Mouse (Mus musculus): ENCODE results near the gene Cxcl2. TPM values are rescaled to one million over a fixed set of nuclear protein-coding genes. Genes with fewer than 3 reads are reported as not detected.

The Cxcl2 gene
- total and polyA plus RNA-seq, 3 experiments, result 0.35 to 1.9 TPM; not detected in 1

DNA sequence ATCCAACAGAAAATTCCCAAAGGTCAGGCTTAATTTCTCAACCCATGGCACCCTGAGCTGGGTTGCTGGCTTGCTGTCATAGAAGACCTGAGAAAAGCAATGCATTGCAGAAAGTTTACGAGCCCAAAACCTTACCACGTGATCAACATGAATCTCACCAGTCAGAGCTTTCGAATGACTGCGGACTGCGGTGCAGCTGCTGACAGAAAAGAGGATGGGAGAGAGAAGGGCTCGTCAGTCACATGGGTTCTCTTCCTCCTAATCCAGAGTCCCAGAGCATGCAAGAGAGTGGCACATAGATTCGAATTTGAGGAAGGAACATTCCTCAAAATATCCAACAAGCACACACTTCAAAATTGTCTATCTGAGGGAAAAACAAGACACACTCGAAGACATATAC is 9.4 kb upstream of the Cxcl2 start:
- DNase-seq, result no peak

- no peak for DNase-seq
Measured at GRCm38 (mm10) chr5:90897429-90897828, 6.2 kb upstream of the Cxcl2 start.

DNA sequence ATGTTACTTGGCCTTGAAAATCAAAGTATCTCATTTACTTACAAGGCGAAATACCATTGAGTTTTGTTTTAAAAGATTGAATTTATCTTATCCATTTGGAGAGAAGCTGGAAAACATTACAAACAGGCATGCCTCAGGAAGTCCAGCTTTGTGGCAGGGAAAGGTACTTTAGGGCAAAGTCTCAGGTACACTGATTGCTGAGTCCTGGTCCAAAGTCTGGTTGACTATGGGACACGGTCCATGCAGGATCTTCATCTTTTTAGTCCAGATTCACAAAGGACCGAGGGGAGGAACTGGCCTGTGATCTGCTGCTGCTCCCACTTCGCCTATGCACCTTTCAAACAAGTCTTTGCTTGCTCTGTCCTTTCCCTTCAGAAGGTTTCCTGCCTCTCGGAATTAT is 4.4 kb upstream of the Cxcl2 start:
- DNase-seq, result no peak

DNA sequence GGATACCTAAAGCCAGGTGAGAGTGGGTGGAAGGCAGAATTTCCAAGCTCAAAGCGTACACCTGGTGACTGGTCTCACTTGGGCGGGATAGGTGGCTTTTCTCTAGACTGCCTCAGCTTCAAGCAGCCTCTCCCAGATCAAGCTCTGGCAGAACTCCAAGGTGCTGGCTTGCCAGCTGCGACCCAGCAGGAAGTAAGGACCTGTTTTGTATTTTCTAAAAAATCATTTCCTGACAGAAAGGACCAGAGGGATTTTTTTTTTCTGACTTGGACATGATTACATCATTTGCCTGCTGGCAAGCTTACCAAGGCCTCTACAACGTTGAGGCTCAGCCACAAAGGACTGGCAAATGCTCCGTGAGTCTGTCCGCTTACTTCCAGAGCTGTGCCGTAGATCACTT is 3.5 kb upstream of the Cxcl2 start:
- peak; percentile 73 for DNase-seq

- DNase-seq, result no peak
Measured at GRCm38 (mm10) chr5:90900688-90901087, 3.0 kb upstream of the Cxcl2 start.

GRCm38 (mm10) chr5:90902380-90903260 is 1.1 kb upstream of the Cxcl2 start:
- no peak for DNase-seq

DNA sequence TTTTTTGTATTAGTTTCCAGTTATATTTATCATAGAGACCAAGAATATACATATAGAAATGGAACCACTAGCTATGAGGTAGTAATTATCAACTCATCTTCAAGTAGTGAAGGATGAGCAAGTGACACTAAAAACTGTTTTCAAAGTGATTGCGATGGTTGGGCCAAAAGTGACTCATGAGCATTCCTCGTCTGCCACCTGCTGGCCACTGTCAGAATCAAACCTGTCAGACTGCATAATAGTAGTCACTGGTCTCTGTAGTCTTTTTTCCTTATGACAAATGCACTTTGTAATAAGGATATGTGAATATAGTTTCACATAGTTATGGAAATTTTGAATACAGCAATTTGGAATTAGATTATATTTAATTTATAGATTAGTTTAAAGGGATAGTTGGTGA is 5.3 kb downstream of the Cxcl2 start:
- peak; percentile 53 for DNase-seq

DNA sequence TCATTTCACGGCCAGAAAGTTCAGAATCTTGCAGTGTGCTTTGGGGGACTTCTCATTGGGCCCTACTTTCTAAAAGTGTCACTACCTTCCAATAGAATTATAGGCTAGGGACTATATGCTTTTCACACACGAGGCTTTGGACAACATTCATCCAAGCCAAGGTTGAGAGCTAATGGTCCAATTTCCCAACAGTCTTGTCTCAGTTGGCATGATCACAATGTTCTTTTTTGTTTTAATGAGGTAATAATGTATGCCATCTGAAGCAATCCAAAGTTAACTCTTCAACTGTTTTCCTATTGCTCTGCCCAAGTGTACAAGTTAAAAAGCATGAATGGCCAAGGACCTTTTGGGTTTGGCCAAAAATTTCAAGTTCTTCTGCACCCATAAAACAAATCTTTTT is 15.8 kb downstream of the Cxcl2 start:
- no peak for DNase-seq

DNA sequence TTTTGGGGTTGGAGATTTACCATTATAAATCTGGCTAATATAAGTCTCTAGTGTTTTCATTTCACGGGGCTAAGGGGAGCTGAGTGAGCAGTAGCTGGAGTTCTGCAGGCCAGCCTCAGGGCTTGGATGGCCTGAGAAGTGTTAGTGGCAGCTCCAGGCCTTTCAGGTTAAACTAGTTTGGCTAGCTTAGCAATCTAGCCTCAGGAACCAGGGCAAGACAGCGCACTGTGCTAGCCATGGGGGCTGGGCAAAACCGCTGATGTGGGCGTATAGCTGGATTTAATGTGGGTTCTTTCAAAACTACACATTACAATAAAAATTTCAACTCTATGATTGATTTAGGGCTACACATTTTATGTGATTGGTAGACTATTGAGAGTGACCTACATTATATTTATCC is 19.3 kb downstream of the Cxcl2 start:
- DNase-seq, result no peak

GRCm38 (mm10) chr5:90930546-90930945 is 26.9 kb downstream of the Cxcl2 start:
- DNase-seq, result no peak

- peak; percentile 94 for DNase-seq
Measured at GRCm38 (mm10) chr5:90930971-90931851, 27.5 kb downstream of the Cxcl2 start, which contains the start of gene Mthfd2l. Gene Mthfd2l, plus strand, starts transcription at chr5:90931117.

- DNase-seq, result no peak
Measured at GRCm38 (mm10) chr5:90931911-90932310, 28.2 kb downstream of the Cxcl2 start.

DNA sequence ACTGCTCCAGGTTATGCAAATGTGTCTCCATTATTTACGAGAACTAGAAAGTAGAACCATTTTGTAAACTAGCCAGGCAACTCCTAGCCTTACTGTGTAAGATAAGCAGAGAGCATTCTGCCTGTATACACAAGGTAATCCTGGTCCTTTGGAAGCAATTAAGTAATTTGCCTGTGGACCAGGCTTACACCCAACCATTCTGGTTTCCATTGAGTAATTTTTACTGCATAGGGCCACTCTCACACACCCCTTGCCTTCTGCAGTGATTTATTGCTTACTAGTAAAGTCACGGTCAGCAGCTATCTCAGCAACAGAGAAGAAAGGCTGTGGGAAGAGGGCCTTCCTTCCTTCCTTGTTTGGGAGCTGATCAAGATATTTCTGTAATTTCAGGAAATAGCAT is 33.0 kb downstream of the Cxcl2 start:
- DNase-seq, result no peak

GRCm38 (mm10) chr5:90945453-90945852 is 41.8 kb downstream of the Cxcl2 start:
- no peak for DNase-seq

- DNase-seq, result no peak
Measured at GRCm38 (mm10) chr5:90949499-90949898, 45.8 kb downstream of the Cxcl2 start.

- peak; percentile 47 for DNase-seq
Measured at GRCm38 (mm10) chr5:90951475-90951874, 47.8 kb downstream of the Cxcl2 start.

GRCm38 (mm10) chr5:90952731-90953481 is 49.2 kb downstream of the Cxcl2 start:
- no peak for DNase-seq

Other genes with a start within 250 kb of the Cxcl2 start
- not detected for gene Cxcl5, start 144.5 kb upstream of the Cxcl2 start, total RNA-seq (2021)
- gene Cxcl5, start 144.5 kb upstream of the Cxcl2 start, polyA plus RNA-seq (2012; rRNA removed), result 0.07 TPM in 1 of 2 replicates, not detected in the other
- gene Ppbp, start 135.4 kb upstream of the Cxcl2 start, total RNA-seq (2021), result 1 to 10 TPM; 2.2 to 3.2 TPM
- gene Ppbp, start 135.4 kb upstream of the Cxcl2 start, polyA plus RNA-seq (2012; rRNA removed), result 0.39 and 0.94 TPM in 2 replicates
- 10 to 100 TPM in 1 of 2 experiments, 1 to 10 TPM in 1; 9.5 to 17.8 TPM for gene Pf4, start 131.4 kb upstream of the Cxcl2 start, total RNA-seq (2021)
- 9.5 and 17.9 TPM in 2 replicates for gene Pf4, start 131.4 kb upstream of the Cxcl2 start, polyA plus RNA-seq (2012; rRNA removed)
- gene Cxcl3, start 117.8 kb upstream of the Cxcl2 start, total RNA-seq (2021), result not detected
- gene Cxcl3, start 117.8 kb upstream of the Cxcl2 start, polyA plus RNA-seq (2012; rRNA removed), result 0.10 TPM in 1 of 2 replicates, not detected in the other
- gene Cxcl15, start 109.3 kb upstream of the Cxcl2 start, total RNA-seq (2021), result not detected
- gene Cxcl15, start 109.3 kb upstream of the Cxcl2 start, polyA plus RNA-seq (2012; rRNA removed), result not detected in 2 replicates
- gene Cxcl1, start 12.6 kb upstream of the Cxcl2 start, total RNA-seq (2021), result under 1 TPM; 0.40 to 0.73 TPM
- 1.8 and 3.8 TPM in 2 replicates for gene Cxcl1, start 12.6 kb upstream of the Cxcl2 start, polyA plus RNA-seq (2012; rRNA removed)
- 10 to 100 TPM; 14.2 to 20.4 TPM for gene Mthfd2l, start 27.2 kb downstream of the Cxcl2 start, total RNA-seq (2021)
- gene Mthfd2l, start 27.2 kb downstream of the Cxcl2 start, polyA plus RNA-seq (2012; rRNA removed), result 29.0 and 64.4 TPM in 2 replicates
- gene Epgn, start 123.6 kb downstream of the Cxcl2 start, total RNA-seq (2021), result not detected
- not detected in 2 replicates for gene Epgn, start 123.6 kb downstream of the Cxcl2 start, polyA plus RNA-seq (2012; rRNA removed)
- not detected for gene Ereg, start 170.8 kb downstream of the Cxcl2 start, total RNA-seq (2021)
- not detected in 2 replicates for gene Ereg, start 170.8 kb downstream of the Cxcl2 start, polyA plus RNA-seq (2012; rRNA removed)
- gene Areg, start 235.7 kb downstream of the Cxcl2 start, total RNA-seq (2021), result not detected
- not detected in 2 replicates for gene Areg, start 235.7 kb downstream of the Cxcl2 start, polyA plus RNA-seq (2012; rRNA removed)